Mouse (Mus musculus) WW6 (cell line): Measurements from ENCODE around the gene Fgf8.
A peak's percentile ranks its signal among the peaks of the same experiment; 100 is the strongest.

Source experiments
- DNase-seq: peaks from one replicate; pipeline ENCODE4 v3.0.0-alpha.2; 2013; ENCODE audit warnings: low read depth, low spot score

Fgf8 gene

GRCm38 (mm10) chr19:45748691-45749242 lies 6.1 kb upstream of the Fgf8 start:
- DNase-seq, result no peak

GRCm38 (mm10) chr19:45748206-45748605 lies 5.5 kb upstream of the Fgf8 start:
- no peak for DNase-seq

GRCm38 (mm10) chr19:45747028-45747867 lies 4.5 kb upstream of the Fgf8 start:
- no peak for DNase-seq

- peak; percentile 68 for DNase-seq
Observed at GRCm38 (mm10) chr19:45746153-45747020, 3.7 kb upstream of the Fgf8 start.

GRCm38 (mm10) chr19:45745344-45746152 lies 2.8 kb upstream of the Fgf8 start:
- no peak for DNase-seq

- no peak for DNase-seq
Observed at GRCm38 (mm10) chr19:45743619-45744018, 904 bp upstream of the Fgf8 start.

- no peak for DNase-seq
Observed at GRCm38 (mm10) chr19:45742984-45743575, 365 bp upstream of the Fgf8 start.

- DNase-seq, result no peak
Observed at GRCm38 (mm10) chr19:45741431-45742217, 1.1 kb downstream of the Fgf8 start.

- no peak for DNase-seq
Observed at GRCm38 (mm10) chr19:45740817-45741216, 1.9 kb downstream of the Fgf8 start.

- DNase-seq, result no peak
Observed at GRCm38 (mm10) chr19:45740233-45740632, 2.5 kb downstream of the Fgf8 start.

GRCm38 (mm10) chr19:45738521-45738920 lies 4.2 kb downstream of the Fgf8 start:
- no peak for DNase-seq

- no peak for DNase-seq
Observed at GRCm38 (mm10) chr19:45737846-45738484, 4.8 kb downstream of the Fgf8 start.

GRCm38 (mm10) chr19:45737208-45737845 lies 5.4 kb downstream of the Fgf8 start:
- DNase-seq, result no peak

GRCm38 (mm10) chr19:45736855-45737207 lies 5.9 kb downstream of the Fgf8 start:
- DNase-seq, result no peak

GRCm38 (mm10) chr19:45736241-45736640 lies 6.5 kb downstream of the Fgf8 start:
- DNase-seq, result no peak

- DNase-seq, result no peak
Observed at GRCm38 (mm10) chr19:45734762-45735161, 8.0 kb downstream of the Fgf8 start.

GRCm38 (mm10) chr19:45734191-45734590 lies 8.5 kb downstream of the Fgf8 start:
- DNase-seq, result no peak

GRCm38 (mm10) chr19:45733564-45733963 lies 9.2 kb downstream of the Fgf8 start:
- no peak for DNase-seq

- no peak for DNase-seq
Observed at GRCm38 (mm10) chr19:45731658-45732057, 11.1 kb downstream of the Fgf8 start.
